Mouse (Mus musculus): ENCODE results near the gene Crtc1.

DNA sequence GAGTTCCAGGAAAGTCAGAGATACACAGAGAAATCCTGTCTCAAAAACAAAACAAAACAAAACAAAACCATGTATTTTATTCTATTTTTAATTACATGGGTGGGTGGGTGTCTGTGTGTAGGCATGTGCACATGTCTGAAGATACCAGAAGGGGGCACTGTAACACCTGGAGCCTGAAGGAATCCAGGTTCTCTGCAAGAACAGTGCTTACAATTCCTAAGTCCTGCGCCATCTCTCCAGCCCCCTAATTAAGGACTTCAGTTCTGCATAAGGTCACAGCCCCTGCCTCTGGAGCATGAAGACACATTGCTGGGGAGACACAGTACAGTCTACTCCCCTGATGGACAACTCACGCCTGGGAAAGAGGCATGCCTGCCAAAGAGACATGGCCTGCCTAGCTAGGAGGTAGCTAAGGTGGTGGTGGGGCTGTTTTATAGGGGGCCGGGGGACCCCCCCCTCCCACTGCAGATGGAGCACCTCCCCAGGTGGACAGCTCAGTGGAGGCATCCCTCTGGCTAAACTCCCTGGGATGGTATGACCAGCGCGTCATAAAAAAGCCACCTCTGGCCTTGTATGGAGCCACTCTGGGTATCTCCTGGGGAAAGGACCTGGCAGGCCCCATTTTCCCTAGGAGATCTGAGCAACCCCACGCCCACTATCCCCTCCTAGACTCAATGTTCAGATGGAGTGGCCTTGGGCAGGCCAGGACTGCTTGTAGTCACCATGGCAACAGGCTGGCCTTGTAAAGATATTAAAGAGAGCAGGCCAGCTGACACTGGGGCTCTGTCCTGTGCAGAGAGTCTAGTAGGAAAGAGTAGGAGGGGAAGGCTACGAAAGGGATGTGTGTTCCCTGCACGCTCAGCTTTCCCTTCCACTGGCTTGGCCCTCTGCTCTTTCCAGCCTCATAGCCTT, 23.6 kb downstream of the Crtc1 start:
- TF ChIP-seq POLR2A (IDR thresholded peaks at IDR 0.05; ENCODE audit: insufficient read length, low read depth) (no peak), USF1 (IDR thresholded peaks at IDR 0.05; ENCODE audit: low read depth) (no peak), MYOD1 (IDR thresholded peaks at IDR 0.05; ENCODE audit: control insufficient read depth in 1 of 3, insufficient read length in 2 of 3, low read depth in 2 of 3) (no peak), MAX (IDR thresholded peaks at IDR 0.05; ENCODE audit: low read depth) (no peak), REST (IDR thresholded peaks at IDR 0.05; ENCODE audit: insufficient read depth, insufficient read length) (no peak), TCF3 (IDR thresholded peaks at IDR 0.05; ENCODE audit: insufficient read length, low read depth) (no peak)
